Mouse (Mus musculus): Measurements from ENCODE around the gene Pxdn.

The Pxdn gene

GRCm38 (mm10) chr12:30024264-30024825, 86.9 kb downstream of the Pxdn start:
- no peak for DNase-seq (ENCODE audit: low spot score)

- DNase-seq (ENCODE audit: low spot score), result no peak
Observed at GRCm38 (mm10) chr12:30027721-30028340, 90.4 kb downstream of the Pxdn start.

- DNase-seq (ENCODE audit: low spot score), result no peak
Observed at GRCm38 (mm10) chr12:30029111-30029510, 91.7 kb downstream of the Pxdn start.

- DNase-seq (ENCODE audit: low spot score), result no peak
Observed at GRCm38 (mm10) chr12:30030571-30030970, 93.2 kb downstream of the Pxdn start.

- DNase-seq (ENCODE audit: low spot score), result no peak
Observed at GRCm38 (mm10) chr12:30034681-30035080, 97.3 kb downstream of the Pxdn start.

- DNase-seq (ENCODE audit: low spot score), result no peak
Observed at GRCm38 (mm10) chr12:30035406-30035805, 98.0 kb downstream of the Pxdn start.

GRCm38 (mm10) chr12:30035841-30036568, 98.6 kb downstream of the Pxdn start:
- DNase-seq (ENCODE audit: low spot score), result peak; percentile 44

GRCm38 (mm10) chr12:30036569-30037055, 99.2 kb downstream of the Pxdn start:
- DNase-seq (ENCODE audit: low spot score), result no peak

GRCm38 (mm10) chr12:30039565-30039964, 102.2 kb downstream of the Pxdn start:
- peak; percentile 76 for DNase-seq (ENCODE audit: low spot score)

GRCm38 (mm10) chr12:30040150-30040549, 102.7 kb downstream of the Pxdn start:
- peak; percentile 66 for DNase-seq (ENCODE audit: low spot score)

GRCm38 (mm10) chr12:30048848-30049247, 111.4 kb downstream of the Pxdn start:
- no peak for DNase-seq (ENCODE audit: low spot score)

GRCm38 (mm10) chr12:30049818-30050217, 112.4 kb downstream of the Pxdn start:
- no peak for DNase-seq (ENCODE audit: low spot score)

- DNase-seq (ENCODE audit: low spot score), result peak; percentile 70
Observed at GRCm38 (mm10) chr12:30050235-30050634, 112.8 kb downstream of the Pxdn start.

- no peak for DNase-seq (ENCODE audit: low spot score)
Observed at GRCm38 (mm10) chr12:30054761-30055540, 117.5 kb downstream of the Pxdn start.

- DNase-seq (ENCODE audit: low spot score), result no peak
Observed at GRCm38 (mm10) chr12:30058044-30058443, 120.6 kb downstream of the Pxdn start.

- no peak for DNase-seq (ENCODE audit: low spot score)
Observed at GRCm38 (mm10) chr12:30061503-30062117, 124.2 kb downstream of the Pxdn start.

GRCm38 (mm10) chr12:30062118-30062505, 124.7 kb downstream of the Pxdn start:
- no peak for DNase-seq (ENCODE audit: low spot score)

All from retina, embryonic 14.5 days (tissue).